Mouse (Mus musculus): Measurements from ENCODE around the gene Adamts2. TPM values are rescaled to one million over a fixed set of nuclear protein-coding genes. Genes with fewer than 3 reads are reported as not detected.

Adamts2 gene
- 10 to 100 TPM in 1 of 2 experiments, 1 to 10 TPM in 1; 9.9 to 12.1 TPM for total RNA-seq (2021)
- long read RNA-seq, experiment 1, full-length matches to known transcripts, result 4 of 8 reads
- long read RNA-seq, experiment 1, partial matches to known transcripts, result 2 of 8 reads
- long read RNA-seq, experiment 1, other reads (novel, unspliced or antisense), result 2 of 8 reads
- long read RNA-seq, experiment 2, full-length matches to known transcripts, result 1 of 6 reads
- long read RNA-seq, experiment 2, partial matches to known transcripts, result 2 of 6 reads
- long read RNA-seq, experiment 2, other reads (novel, unspliced or antisense), result 3 of 6 reads

DNA sequence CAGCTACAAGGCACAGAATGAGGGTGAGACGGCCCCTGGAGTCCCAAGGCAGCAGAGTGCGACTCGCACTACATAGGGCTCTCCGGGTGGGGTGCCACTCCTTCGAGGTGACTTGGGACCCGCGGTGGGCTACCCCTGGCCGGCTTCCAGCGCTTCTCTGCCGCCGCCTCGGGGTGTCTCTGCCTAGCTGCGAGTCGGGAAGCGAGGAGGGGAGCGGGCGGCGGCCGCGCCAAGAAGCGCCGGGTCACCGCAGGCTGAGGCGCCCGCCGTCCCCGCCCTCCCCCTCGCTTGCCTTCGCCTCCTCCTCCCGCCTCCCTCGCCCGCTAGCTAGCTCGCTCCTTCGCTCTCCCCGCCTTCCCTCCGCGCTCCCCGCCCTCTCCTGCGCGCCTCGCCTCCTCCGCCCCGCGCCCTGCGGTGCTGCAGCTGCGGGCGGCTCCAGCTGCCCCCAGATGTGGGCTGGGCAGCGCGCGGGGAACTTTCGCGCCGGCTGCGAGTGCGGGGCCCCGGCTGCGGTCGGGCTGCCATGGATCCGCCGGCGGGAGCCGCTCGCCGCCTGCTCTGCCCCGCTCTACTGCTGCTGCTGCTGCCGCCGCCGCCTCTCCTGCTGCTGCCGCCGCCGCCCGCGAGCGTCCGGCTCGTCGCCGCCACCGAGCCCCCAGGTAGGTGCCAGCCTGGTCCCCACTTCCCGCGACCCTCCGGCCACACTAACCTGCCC is at the start of gene Adamts2:
Adamts2 (plus strand) TSS at position 444 of the 715 bp plus-strand sequence.
- DNase-seq (ENCODE audit: low spot score in 2 of 2), result peak; percentile 26 to 63

DNA sequence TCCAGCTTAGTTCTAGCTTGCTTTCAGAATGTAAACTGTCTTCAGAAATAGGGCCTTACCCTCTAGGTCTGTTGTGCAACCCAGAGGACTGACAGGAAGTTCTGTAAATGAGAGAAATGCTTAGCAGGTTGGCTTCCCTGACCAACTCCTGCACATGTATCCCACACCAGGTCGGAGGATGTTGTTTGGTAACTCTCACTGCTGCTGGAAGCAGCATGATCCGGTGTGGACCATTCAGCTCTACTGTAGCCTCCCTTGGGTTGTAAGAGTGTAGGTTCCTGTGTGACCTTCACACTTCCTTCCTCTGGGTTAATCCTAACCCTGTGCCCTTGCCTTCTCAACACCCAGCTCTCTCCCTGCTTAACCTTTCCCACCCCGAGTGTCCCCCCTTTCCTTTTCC is 44.8 kb upstream of the Adamts2 start:
- no peak for DNase-seq (ENCODE audit: low spot score in 2 of 2)

DNA sequence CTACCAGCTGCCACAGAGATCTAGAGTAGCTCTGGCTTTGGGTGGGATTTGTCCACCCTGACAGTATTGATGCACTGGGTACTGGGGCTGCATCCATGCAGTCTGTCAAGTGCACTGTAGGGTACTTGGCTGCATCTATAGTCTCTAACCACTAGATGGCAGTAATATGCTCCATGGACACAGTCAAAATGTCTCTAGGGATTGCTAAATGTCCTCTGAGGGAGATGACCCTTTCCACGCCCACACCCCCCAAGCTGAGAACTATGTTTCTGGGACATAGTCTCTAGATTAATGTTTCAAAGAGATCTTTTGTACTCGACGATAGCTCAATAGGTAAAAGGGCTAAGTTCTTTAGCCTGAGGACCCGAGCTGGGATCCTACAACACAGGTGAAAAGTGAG is 42.8 kb upstream of the Adamts2 start:
- DNase-seq (ENCODE audit: low spot score in 2 of 2), result no peak

DNA sequence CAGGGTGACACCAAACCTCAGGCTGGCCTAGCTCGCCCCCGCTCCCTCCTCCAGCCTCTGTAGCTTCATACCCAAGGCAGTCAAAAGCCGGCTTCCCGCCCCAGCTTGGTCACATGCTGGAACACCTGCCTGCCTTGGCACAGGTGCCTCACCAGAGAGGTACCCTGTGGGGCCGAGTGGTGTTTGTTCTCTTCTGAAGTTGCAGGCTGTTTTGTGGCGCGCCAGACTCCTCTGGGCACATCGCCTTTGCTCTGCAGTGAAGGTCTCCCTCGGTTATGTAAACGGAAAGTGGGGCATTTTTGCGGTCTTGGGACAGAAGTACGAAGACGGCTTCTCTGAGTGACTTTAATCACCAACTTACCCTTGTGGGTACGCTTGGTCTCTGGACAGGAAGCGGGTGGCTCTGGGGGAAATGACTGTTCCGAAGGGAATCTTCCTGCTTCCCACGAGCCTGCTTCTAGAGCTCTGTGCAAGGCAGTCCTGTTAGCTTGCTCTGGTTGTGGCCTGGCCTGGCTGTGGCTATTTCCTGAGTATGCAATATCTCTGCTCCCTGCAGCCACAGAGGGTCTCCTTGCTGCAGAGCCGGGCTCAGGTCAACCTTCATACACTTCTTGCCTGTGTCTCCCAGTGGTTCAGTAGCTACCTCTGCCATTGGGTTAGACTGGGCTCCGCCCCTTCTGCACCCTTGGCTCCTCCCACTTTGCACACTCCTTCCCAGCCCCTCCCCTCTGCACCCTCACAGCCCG is 36.2 kb upstream of the Adamts2 start:
- DNase-seq (ENCODE audit: low spot score in 2 of 2), result no peak

DNA sequence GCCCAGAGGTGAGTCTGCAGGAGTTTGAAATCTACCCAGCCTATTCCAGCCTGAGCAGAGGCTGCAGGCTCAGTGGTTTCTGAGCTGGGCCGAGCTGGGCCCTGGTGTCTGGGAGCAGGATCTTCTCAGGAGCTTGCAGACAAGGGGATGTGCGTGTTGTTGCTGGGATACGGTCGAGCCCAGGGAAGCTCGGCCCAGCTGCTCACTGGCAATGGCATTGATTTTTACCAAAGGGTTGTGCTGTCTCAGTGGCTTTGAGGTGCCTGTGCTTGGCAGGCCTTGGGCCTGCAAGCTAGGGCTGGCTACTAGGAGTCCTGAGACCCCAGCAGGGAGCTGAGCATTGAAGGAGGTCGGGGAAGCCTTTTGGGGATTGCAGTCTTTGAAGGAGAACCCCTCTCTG is 30.4 kb upstream of the Adamts2 start:
- no peak for DNase-seq (ENCODE audit: low spot score in 2 of 2)

DNA sequence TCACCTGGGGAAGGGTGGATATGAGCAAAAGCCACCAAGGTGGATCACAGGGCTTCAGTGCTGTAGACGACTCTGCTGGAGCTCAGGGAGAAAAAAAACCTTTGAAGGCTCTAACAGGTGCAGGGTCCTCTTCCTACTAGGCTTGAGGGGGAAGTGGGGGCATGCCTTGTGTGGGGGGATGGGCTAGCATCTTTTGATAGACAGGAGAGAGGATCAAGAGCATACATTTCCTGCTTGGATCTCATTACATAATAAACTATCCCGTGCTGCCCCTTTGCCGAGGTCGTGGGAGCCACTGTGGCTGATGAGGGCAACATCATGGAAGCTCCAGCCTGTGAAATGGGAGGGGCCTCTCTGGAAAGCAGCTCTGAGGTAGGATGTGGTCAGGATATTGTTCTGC is 25.4 kb upstream of the Adamts2 start:
- DNase-seq (ENCODE audit: low spot score in 2 of 2), result no peak

DNA sequence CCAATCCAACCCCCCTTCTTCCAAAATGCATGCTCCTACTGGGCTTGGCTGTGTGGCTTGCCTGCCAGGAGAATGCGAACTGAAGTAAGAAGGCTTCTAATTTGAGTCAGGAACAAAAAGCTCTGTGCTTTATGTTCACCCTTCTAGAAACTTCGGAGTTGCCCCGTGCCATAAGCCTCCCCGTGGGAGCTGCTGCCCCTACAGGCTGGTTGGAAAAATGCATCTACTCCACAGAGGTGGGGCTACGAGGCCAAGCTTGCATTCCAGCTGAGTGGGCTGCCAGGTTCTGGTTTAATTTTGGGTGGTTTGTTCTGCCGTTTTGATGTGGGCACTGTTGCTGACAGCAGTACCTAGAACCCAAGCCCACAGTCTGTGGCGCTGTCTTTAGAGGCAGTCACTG is 14.9 kb upstream of the Adamts2 start:
- peak; percentile 41 to 55 for DNase-seq (ENCODE audit: low spot score in 2 of 2)

DNA sequence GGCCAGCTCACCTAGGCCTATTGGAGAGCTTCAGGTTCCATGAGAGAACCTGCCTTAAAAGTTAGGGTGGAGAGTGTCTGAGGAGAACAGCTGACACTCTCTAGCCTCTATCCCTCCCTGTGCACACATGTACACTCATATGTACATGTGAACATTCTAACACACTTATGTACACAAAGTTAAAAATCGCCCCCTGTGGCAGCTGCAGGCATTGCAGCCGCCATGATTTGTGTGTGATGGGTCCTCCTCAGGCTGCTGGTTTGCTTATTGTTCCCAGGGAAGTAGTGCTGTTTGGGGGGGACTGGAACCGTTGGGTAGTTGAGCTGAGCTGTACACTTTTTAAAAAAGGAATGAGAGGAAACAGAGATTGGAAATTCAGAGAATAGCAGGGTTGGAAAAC is 14.1 kb upstream of the Adamts2 start:
- peak; percentile 52 to 59 for DNase-seq (ENCODE audit: low spot score in 2 of 2)

DNA sequence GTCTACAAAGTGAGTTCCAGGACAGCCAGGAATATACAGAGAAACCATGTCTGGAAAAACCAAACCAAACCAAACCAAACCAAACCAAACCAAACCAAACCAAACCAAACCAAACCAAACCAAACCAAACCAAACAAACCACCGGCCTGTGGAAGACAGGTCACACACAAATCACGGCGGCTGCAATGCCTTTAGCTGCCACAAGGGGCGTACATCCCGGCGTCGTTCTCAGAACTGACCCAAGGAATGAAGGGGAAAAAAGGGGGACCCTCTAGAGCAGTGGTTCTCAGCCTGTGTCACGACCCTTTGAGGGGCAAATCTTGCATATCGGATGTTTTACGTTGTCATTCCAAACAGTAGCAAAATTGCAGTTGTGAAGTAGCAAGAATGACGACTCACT is 12.8 kb upstream of the Adamts2 start:
- peak; percentile 20 to 62 for DNase-seq (ENCODE audit: low spot score in 2 of 2)

DNA sequence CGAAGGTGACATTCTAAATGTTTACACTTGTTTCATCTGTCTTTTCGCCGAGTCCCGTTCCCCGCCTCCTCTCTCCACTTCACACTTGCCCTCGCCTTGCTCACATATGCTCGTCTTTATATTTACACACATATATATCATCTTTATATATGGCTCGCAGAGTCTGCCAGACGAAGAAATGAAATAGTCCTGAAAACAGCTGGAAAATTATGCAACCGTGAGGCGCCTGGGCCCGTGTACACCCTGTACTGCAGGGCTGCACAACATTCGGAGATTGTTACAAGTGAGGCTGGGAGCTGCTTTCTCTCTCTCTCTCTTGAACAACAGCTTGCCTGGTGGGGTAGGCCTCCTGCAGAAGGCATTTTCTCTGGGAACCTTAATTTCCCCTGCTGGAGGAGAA is 10.8 kb upstream of the Adamts2 start:
- peak; percentile 30 to 44 for DNase-seq (ENCODE audit: low spot score in 2 of 2)

DNA sequence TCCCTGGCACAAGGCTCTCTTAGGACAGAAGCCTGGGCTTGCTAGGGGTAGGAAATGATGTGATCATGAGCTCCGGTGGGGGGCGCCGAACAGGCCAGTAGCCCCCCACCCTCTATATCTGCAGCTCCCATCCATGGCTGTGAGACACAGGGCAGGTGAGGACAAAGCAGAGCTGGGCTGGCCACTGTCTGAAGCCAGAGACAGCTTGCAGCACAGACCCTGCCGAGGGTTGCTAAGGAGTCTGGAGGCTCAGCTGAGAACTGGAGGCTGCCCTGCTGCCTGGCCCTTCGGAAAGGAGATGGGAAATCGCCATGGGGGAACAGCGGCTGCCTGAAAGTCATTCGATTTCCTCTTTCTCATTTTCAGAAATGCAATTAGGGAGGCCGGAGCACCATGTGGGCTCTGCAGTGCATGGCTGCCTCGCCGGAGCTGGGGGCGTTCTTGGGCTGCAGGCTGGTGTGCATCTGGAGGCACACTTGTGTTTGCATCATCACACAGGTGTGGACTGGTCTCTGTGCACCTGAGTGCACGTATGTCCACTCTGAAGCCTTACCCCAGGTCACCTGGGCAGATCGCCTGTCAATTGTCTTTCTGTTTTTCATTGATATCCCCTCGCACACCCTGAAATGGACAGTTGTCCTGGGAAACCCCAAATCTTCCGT is 8.9 kb upstream of the Adamts2 start:
- DNase-seq (ENCODE audit: low spot score in 2 of 2), result no peak

DNA sequence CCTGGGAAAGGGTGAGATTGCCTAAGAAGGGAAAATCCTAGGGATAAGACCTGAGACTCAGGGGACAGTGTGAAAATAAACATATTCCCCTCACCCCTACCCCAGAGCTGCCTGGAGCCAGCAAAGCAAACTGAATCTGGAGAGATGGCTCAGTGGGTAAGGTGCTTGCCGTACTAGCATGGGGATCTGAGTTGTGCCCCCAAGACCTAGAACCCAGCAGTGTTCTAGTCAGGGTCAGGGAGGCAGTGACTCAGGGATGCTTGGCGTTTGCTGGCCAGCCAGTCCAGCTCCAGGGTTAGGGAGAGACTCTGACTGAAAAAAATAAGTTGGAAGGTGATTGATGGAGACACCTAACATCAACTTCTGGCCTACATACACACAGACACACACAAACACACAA is 5.3 kb upstream of the Adamts2 start:
- no peak for DNase-seq (ENCODE audit: low spot score in 2 of 2)

DNA sequence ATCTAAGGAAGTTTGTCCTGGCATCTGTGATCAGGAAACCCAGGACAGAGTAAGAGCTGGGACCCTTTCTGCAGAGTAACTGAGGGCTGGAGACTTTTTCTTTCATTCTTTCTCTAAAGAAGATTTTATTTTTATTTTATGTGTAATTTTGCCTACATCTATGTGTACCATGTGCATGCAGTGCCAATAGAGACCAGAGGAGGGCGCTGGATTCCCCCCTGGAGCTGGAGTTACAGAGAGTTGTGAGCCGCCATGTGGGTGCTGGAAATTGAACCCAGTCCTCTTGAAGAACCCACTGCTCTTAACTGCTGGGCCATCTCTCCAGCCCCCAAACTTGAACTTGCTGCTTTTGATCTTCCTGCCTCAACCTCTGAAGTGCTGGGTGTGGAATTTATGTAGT is 2.7 kb upstream of the Adamts2 start:
- DNase-seq (ENCODE audit: low spot score in 2 of 2), result no peak

DNA sequence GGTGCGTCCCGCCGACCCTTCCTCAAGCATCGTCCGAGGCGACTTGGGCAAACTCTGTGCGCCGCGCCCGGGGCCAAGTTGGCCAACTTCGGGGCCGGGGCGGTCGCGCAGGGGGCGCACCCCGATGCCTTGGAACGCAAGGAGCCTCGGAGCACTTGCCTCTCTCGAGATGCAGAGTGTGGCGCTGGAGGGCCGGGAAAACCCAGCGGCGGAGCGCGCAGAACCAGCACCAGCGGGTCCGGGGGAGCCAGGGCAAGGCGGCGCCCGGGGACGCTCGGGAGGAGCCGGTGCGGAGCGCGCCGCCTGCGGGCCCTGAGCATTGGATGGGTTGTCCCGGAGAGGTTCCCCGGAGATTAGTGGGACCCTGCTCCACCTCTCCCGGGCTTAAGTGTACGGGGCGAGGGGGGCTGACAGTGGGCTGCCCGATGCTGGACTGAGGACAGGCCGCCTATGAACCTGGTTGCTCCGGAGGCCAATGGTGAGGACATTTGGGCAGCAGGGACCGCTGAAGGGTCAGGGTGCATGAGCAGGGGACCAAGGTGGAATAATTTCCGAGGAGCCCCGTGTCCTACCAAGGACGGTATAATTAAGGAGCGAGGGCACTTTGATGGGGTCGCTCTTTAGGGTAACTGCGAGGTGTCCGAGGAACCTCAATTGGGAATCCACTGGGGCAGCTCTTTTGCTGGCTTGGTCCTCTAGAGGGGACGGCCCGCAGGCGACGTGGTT is 635 bp downstream of the Adamts2 start:
- peak; percentile 24 to 37 for DNase-seq (ENCODE audit: low spot score in 2 of 2)

DNA sequence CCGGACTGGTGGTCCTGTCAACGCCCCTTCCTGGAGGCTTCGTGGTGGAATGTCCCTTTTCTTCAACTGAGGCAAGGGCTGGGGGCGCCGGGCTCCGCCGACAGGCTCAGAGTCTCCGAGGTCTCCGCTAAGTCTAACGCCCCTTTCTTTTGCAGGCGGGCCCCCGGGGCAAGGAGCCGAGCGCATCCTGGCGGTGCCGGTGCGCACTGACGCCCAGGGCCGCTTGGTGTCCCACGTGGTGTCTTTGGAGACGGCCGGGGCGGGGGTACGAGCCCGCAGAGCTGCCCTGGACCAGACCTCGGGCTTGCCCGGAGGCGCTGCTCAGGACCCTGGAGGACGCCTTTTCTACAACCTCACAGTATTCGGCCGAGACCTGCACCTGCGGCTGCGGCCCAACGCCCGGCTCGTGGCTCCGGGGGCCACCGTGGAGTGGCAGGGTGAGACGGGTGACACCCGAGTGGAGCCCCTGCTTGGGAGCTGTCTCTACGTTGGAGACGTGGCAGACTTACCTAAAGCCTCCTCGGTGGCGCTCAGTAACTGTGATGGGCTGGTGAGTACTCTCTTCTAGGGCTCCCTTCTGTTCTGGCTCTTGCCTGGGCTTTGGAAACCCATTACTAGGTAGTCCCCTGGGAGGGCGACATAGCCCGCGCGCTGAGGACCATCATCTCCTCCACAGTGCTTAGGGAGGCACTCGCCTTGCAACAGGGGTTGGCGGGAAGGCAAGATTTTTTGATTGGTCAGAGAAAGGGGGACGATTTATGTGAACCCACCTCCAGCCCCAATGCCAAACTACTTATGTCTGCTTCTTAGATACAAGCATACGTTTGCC is 1.4 kb downstream of the Adamts2 start:
- DNase-seq (ENCODE audit: low spot score in 2 of 2), result peak; percentile 17 to 21

DNA sequence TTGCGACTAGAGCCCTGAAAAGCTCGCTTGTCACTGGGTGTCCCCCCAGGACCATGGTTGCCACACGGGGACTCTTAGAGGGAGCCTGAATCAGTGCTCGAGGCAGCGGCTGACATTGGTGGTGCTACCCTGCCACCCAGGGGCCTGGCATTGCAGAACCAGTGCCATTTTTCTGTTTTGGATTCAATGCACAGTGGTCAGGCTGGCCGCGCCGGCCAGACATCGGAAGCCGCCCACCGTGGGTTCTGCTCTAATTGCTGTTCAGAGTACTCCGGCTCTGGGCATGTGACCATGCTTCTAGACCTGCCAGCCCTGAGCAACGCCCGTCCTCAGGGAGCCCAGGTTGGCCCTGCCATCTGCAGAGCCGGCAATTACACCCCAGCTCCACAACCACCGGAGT is 2.5 kb downstream of the Adamts2 start:
- no peak for DNase-seq (ENCODE audit: low spot score in 2 of 2)

DNA sequence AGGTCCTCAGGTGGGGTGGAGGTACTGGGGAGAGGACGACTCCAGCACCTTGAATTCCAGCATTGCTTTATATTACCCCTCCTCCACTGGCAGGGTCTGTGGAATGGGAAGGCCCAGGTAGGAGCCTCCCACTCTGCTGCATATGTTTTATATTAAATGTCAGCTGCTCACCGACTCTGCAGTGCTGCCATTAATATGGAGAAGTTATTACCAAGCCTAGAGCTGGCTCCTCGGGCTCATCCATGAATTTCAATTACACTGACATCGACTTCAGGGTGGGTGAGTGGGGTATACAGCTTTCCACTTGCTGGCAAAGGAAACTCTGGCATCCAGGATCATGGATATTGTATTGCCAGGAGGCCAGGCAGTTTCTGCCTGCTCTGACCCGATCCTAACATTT is 9.3 kb downstream of the Adamts2 start:
- DNase-seq (ENCODE audit: low spot score in 2 of 2), result no peak

DNA sequence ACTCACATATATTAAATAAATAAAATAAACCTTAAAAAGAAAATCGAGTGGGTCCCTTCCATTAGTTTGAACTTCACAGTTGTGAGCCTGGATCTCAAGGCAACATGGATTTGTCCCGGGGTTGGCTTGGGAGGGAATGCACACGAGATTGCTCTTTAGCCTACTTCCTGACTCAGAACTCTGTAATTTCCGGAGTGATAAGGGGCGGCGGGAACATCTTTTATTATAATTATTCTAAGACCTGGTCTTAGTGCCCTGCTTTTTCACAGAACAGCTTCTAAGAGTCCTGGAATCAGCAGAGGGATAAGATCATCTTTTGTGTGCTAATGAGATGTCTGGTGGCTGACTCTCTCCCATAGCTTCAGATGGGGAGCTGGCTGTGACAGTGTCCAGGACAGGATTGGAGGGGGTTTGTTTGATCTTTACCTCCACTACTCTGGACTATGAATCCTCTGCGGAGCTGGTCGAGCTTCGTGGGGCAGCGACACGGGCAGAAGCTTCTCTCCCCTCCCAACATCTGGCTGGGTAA is 15.2 kb downstream of the Adamts2 start:
- no peak for DNase-seq (ENCODE audit: low spot score in 2 of 2)

DNA sequence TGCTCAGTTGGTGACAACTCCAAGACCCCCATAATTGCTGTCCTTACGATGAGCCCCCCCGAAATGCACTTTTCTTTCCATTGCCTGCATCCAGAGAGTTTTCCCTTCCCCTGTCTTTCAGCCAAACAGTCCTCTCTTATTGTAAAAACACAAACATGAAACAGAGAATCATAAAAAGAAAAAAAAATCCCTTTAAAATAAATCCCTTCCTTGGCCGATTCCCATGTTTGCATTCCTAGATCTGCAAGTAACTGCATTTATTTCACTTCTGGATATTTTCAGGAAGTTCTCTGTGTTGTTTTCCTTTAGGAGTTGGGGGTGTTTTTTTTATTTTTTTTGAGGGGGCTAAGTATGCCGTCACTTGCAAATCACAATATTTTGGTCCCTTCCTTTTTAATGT is 19.0 kb downstream of the Adamts2 start:
- no peak for DNase-seq (ENCODE audit: low spot score in 2 of 2)

DNA sequence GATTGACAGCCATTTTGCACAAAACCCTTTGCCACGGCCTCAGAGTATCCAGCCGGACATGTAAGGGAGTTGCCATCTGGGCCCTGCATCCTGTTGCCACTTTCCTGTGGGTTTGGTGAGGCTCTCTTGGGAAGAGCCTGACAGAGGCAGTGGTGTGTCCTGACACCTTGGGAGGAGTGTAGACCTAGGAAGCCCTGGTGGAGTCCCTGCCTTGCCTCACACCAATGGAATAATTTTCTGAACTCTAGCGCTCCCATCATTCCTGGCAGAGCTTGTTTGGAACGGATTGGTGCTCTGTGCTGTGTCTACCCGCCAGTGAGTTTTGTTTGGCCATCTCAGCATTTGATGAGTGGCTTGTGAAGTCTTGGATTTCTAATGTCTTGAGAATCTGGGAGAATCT is 19.5 kb downstream of the Adamts2 start:
- no peak for DNase-seq (ENCODE audit: low spot score in 2 of 2)

Data from left cerebral cortex, adult 18-20 months (tissue).